Mouse (Mus musculus) naive thymus-derived CD4-positive, alpha-beta T cell, adult 5 months (primary cell): ENCODE results near the gene Sec23b. TPM values are rescaled to one million over a fixed set of nuclear protein-coding genes. Genes with fewer than 3 reads are reported as not detected.

Source experiments
- polyA plus RNA-seq: library from polyadenylated mRNA; unstranded; fragments of 100-300 nt; shearing (Covaris generic); gene quantifications from one replicate; pipeline ENCODE4 v1.2.1, GENCODE M21; 2017

The Sec23b gene
- 74.5 TPM for polyA plus RNA-seq

DNA sequence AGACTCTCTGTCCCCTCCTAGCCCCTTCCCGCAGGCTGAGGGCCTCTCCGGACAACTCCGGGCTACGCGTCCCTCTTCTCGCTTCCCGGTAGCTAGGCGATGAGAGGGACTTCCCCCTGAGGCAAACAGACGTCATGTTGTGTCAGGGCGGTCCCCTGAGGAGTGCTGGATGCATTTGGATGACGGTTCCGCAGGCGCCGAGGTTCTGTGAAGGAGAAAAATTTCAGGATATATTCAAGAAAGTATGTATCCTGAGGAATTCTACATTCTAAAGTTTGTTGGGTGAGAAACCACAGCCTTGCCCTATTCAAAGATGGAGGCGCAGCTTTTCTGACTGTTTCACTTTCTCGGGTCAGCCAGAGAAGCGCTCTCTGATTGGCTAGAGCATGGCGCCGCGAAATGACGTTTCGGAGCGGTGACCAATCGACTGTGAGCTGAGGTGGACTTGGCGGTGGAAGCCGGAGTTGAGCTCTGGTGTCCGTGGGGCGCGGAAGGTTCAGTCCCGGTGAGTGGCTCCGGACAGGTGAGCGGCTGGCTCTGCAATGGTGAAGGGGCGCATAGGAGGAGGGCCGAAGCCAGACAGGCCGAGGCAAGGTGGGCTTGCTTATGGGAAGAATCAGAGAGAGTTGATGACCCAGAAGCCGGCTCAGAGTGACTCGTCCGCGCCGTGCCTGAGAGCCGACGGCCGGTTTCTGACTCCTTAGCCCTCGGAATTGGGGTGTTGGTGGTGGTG lies at the start of gene Sec23b:
Gene Sec23b, plus strand, starts transcription at position 410 of the 733 bp plus-strand sequence.

DNA sequence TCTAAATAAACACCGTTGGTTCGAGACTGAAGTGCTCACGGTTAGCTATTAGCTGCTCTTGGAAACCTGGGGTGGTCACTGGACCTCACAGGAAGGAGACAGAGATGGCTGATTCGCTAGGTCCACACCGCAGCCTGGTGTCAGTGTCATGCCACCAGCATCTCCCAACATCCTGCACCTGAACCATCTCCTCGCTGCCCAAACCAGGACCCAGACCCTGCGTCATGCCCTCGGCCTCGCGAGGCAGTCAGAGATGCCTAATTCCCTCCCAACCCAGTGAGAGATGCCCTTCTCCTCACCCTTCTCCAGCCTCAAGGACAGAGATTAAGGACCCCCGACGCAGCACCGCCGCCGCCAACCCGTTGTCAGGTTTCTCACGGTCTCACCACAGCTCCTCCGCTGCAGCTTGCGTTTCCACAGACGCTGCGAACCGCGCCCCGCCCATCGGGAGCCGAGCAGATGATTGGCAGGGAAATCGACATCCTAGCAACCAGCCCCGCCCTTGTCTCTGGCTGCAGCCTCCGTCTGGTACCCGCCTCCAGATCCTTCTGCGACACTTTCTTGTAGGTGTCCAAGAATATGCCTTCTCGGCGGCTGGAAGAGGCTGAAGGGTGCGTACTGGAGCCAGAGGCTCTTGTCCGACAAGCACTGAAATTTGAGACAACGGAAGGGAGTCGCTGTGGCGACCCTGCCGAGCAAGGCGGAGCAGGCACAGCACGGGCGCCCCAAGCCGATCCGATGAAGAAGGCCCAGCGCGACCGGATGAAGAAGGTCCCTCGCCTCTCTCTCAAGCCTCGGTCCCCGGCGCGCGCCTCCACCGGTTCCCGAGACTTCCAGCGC lies 28.8 kb upstream of the Sec23b start, which contains the start of the genes Dzank1 and Polr3f:
Gene Dzank1, minus strand, starts transcription at position 434 of the 840 bp plus-strand sequence.
Gene Polr3f, plus strand, starts transcription at position 738 of the 840 bp plus-strand sequence.

DNA sequence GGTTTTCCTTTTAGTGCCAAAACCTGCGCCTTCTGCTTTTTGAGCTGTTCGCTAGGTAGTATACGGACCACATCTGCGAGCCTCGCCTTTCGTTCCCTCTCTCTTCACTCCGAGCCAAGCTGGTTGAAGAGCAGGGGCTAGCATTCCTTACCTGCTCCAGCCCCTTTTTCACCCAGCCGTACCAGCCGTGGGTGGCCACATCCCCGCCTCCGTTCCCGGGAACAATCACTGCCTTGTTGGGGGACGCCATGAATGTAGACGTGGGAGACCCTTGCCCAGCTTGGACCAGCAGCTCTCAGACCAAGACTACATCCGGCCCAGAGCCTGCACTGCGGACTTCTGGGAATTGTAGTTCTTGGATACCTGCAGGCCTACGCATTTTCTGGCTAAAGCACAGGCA lies 5.5 kb upstream of the Sec23b start, which contains the start of gene Rbbp9:
Gene Rbbp9, minus strand, starts transcription at position 341 of the 400 bp plus-strand sequence.

DNA sequence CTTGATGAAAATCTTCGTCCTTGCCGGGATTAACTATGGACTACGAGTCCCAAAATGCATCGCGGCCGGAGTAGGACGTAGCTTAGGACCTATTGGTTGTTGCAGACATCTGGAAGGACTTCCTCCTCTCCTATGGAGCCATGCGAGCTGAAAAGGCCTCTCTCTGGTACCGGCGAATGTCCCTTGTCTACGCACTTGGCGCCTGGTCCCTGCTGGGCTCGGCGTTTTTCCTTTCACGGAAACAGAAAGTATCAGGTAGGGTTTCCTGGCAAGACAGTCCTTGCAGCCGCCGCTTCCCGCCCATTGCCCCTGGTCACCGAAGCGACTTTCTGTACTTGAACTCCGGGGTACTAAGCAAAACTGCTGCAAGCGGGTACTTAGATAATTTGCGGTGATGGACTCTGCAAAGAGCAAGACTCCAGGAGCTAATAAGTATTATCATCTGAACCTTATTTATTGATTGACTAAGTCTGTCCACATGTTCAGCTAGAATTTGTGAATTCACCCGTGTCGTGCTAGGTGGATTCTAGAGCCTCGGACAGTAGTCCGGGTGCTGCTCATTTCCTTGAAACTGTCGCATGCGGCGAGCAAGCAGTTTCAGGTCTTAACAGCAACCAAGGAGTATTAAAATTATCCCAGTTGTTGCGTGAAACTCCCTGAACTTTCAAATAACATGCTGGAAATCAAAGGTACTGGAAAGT lies 38.1 kb downstream of the Sec23b start, which contains the start of gene Smim26:
Gene Smim26, plus strand, starts transcription at position 104 of the 701 bp plus-strand sequence.

DNA sequence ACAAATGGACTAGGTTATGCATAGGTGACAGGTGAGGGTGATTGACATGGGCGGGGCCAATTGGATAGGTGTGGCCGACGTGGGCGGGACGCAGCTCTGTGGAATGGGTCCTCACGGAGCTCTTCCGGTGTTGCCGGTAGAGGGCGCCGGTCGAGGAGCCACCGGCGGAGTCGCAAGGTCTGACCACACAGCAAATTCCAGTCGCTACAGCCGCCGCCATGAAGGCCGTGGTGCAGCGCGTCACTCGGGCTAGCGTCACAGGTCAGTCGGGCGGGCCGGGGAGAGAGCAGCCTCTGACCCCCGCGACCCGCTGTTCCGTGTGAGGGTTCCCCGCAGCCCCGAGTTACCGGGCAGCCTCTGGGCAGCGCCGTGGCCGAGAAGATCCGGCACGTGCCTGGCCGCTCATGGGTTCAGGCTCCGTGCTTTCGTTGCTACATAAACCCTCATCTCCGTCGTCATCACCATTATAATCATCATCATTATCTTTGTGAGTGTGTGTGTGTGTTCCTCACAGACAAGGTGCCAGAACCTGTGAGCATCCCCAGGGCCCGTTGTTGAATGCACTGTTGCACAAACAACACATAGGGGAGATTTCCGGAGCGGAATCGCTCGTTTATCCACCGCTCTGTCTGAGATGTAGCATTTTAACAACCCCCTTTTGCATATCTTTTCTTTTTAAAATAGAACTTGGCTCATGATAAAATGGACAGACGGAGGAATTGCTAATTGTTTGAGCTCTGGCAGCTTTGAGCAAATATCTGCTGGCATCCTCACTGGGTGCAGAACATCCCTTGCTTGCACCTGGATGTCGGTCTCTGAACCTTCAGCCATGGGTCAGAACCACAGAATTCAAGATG lies 44.0 kb downstream of the Sec23b start, which contains the start of gene Dtd1:
Gene Dtd1, plus strand, starts transcription at position 67 of the 857 bp plus-strand sequence.

Other genes starting within 250 kb of the Sec23b start
- not detected for gene Ovol2, start 224.1 kb upstream of the Sec23b start, polyA plus RNA-seq
- gene Kat14, start 187.2 kb upstream of the Sec23b start, polyA plus RNA-seq: 35.3 TPM
- gene Pet117, start 187.2 kb upstream of the Sec23b start, polyA plus RNA-seq: not detected
- 0.12 TPM for gene Dzank1, start 28.8 kb upstream of the Sec23b start, polyA plus RNA-seq
- 21.8 TPM for gene Polr3f, start 28.5 kb upstream of the Sec23b start, polyA plus RNA-seq
- 4.5 TPM for gene Rbbp9, start 5.4 kb upstream of the Sec23b start, polyA plus RNA-seq
- gene Smim26, start 37.8 kb downstream of the Sec23b start, polyA plus RNA-seq: 12.4 TPM
- gene Dtd1, start 43.7 kb downstream of the Sec23b start, polyA plus RNA-seq: 57.0 TPM